Mouse (Mus musculus): Measurements from ENCODE around the gene A130010J15Rik.

A130010J15Rik gene

DNA sequence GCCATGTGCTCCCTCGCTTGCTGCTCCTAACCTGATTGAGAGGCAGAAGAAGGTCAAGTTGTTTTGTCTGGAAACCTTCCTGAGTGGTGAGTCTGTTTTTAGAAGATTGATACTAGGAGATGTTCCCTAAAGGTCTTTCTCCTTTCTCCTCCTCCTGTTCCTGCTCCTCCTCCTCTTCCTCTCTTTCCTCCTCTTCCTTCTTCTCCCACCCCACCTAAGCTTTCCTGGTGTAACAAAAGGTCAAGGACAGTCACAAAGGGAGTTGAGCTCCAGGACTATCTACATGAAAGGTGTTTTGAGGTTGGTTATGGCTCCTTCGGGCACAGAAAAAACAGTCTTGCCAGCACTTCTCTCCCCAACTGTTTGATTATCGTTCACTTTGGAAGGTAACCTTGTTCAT, at the start of gene A130010J15Rik:
Gene A130010J15Rik (plus strand): TSS at position 301 of the 400 bp plus-strand sequence.
- DNase-seq (ENCODE audit: low spot score) = no peak

DNA sequence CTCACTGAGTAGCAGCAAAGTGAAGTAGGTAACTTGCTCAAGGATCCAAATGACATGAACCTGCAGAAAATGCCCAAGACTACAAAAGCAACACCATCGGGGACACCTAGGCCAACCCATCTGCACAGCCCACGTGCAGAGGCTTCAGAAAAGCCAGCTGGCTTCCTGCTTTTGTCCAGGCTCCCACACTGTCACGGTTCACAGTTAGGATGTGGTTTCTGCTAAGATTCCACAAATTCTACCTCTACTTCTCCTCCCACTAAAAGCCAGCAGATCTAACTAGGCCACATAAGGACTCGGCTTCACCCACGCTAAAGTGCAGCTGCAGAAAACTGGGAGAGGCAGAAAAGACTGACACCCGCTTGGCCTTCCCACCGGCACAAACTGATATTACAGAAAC, 45.1 kb upstream of the A130010J15Rik start:
- DNase-seq (ENCODE audit: low spot score) = no peak

DNA sequence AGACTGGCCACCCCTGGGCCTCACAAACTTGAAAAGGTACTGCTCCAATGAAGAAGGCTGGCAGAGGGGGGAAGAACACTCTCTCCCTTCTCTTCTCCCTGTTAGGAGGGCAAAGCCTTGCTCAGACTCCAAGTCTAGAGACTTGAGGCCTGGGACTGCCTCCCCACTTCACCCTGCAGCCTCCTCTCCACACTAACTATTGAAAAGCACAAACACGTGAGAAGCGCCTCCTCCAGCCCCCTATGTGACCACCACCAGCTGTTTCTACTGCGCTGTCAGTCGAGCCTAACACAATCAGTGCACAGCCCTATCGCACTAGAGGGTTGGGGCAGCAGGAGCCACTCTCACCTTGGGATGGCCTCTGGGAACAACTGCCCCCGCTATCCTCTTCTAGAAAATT, 44.6 kb upstream of the A130010J15Rik start:
- DNase-seq (ENCODE audit: low spot score) = no peak

DNA sequence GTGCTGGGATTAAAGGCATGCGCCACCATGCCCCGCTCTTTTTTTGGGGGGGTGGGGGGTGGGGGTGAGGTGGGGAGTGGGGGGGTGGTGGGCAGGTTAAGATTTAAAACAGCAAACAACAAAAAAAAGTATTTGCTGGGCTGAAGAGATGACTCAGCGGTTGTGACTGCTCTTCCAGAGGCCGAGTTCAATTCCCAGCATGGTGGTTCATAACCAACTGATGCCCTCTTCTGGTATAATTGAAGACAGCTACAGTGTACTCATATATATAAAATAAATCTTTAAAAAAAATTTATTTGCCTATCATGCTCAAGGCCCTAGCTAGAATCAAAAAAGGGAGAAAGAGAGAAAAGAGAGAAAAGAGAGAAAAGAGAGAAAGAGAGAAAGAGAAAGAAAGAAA, 42.0 kb upstream of the A130010J15Rik start:
- DNase-seq (ENCODE audit: low spot score) = peak; percentile 44

DNA sequence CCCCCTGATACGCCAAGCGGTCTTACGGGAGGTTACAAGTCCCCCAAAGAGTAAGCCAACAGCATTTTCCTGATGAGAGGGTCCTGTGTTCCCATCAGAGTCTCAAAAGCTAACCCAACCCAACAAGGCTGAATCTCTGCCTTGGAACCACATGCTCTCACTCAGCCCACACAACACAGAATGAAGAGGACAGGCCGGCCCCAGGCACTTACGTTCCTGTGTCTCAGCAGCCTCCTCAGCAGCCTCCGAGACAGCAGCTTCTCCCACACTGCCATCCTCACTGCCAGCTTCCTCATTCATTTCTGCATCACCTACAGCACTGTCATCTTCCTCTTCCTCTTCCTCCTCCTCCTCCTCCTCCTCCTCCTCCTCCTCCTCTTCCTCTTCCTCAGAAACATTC, 39.8 kb upstream of the A130010J15Rik start:
- no peak for DNase-seq (ENCODE audit: low spot score)

DNA sequence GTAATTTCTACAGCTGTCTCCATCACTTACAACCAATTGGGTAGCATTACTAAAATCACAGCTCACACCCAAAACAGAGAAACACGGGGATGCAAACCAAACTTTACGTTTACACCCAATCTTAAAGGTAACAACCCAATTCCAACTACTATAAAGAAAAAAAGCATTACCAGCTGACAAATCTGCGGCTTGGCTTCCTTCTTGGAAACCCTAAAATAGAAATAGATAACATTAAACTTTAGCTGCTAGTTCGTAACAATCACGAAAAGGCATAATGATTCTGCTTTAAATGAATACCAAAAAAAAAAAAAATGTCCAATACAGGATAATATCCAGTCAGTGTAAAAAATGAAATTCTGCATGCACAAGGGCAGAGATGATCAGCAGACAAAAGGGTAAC, 38.5 kb upstream of the A130010J15Rik start:
- DNase-seq (ENCODE audit: low spot score) = no peak

DNA sequence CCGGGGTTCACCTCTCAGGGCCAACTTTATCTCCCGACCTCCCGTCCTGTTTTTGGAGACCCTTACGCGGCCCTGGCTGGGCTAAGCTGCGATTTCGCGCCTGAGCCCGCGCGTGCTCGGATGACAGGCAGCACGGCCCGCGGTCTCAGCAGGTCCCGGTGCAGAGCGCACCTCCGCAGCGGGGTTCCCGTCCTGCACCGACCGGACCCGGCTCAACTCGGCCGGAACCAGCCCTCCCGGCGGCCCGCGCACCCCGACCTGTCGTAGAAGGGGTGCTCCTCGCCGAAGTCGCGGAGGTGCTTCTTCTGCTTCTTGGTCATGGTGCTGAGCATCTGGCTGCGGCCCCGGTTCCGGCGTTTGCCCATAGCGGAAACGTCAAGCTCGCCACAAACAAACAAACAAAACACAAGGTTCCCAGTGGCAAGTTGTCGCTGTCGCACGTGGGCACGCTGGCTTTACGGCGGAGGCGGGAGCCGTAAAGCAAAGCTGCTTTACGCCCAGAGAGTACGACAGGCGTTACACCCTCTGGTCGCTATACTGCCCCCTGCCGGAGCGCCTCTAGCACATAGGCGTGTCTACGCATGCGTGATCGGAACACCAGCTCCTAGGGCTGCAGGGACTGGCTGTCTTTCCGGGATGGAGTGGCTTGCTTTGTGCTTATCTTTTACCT, 37.9 kb upstream of the A130010J15Rik start, which contains the start of gene Diexf:
Gene Diexf (minus strand): TSS at position 487 of the 670 bp plus-strand sequence.
- peak; percentile 100 for DNase-seq (ENCODE audit: low spot score)

DNA sequence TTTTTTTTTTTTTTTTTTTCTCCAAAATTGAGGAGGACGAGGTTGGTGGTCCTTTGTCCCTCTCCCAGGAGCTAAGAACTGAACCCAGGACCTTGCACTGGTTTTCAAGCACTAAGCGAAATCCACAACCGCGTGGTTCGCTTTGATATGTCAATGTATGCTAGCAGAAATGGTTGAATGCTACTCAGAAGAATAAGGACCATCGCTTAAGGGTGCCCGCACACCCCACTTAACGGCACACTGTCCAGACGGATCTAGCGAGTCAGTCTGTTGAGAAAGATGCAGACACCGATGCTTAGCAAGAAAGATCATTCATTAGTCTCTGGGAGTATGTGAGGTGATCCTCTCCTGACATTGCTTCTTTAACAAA, 37.4 kb upstream of the A130010J15Rik start:
- no peak for DNase-seq (ENCODE audit: low spot score)

DNA sequence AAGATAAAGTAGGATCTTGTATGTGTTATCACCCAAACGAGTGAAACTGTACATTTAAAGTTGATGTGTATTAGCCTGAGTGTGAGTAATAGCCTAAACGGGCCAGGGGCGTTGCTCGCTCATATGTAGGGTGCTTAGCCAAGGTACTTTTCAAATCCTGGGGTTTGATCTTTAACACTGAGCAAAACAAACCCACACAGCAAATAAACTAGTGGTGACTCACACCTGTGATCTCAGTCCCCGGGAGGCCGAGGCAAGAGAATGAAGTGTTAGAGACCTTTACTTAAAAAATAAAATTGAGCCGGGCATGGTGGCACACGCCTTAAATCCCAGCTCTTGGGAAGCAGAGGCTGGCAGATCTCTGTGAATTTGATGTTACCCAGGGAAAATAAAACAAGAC, 37.0 kb upstream of the A130010J15Rik start:
- no peak for DNase-seq (ENCODE audit: low spot score)

DNA sequence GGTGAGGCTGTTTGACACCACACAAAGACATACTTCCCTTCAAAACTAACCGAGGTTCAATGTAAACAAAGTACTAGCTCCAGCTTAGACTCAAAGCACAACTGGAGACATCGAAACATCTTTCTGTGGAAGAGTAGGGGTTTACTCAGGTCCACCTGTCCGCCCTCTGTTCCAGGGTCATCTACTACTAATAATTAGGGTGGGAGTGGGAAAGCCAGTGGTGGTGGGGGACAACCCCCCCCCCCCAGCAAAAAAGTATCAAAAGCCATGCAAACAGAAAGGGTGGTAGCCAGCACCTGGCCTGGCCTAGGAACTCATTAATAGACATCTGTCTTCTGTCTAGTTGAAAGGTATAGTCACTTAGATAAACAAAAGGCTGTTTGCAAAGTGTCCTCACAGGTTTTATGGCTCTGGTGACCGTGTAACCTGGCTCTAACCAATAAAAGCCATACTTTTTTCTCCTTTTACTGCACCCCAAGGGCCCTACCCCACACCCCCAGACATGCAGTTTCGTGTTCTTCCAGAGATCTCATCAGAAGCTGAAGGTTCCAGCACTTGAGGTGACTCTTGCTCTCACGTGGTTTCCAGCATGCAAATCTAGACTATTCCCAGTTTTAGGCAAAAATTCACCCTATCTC, 36.4 kb upstream of the A130010J15Rik start:
- DNase-seq (ENCODE audit: low spot score) = no peak

DNA sequence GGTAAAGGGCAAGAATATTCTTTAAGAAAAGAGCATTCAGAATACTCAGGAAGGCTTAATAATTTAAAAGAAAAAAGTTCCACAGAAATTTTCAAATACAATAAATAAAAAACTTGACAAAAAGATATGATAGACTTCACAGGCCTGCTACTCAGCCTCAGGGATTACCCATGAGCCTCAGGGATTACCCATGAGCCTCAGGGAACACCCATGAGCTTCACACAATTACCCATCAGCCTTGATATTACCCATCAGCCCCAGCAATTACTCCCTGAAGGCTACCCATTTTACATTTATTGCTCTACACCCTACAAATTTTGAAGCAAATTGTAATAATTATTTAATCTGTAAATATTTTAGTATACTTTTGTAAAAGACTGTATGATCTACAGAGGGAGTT, 35.5 kb upstream of the A130010J15Rik start:
- no peak for DNase-seq (ENCODE audit: low spot score)

DNA sequence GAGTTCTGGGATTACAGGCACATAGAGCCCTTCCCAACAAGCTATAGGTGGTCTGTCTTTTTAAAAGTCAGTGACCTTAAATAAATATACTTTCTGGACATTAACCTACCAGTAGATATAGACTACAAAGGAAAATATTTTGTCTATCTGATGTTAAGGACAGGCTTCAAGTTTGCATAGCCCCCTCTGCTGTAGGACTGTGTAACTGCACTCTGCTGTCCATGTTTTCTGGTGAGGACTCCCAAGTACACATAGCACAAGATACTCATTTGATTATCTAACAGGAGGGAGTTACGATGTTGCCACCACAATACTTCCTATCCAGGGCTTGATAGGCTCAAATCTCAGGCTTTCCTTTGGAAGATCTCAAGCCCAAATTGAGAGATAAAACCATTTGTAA, 34.1 kb upstream of the A130010J15Rik start:
- peak; percentile 31 for DNase-seq (ENCODE audit: low spot score)

DNA sequence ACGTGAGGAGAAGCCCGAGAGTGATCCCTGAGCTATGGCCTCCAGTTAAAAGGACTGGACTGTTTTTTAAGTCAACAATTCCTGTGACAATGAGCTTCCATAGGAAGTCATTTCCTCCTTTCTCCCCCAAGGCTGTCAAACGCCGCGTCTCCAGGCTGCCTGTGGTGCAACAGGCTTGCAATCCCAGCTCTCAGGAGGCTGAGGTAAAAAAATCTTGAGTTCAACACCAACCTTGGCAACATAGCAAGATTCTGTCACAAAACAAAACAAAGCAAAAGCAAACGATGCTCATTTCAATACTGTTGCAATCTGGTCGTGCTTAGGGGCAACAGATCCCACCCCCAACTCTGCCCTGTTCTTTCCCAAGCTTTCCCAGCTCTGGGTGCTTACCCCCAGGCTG, 29.8 kb upstream of the A130010J15Rik start:
- DNase-seq (ENCODE audit: low spot score) = no peak

DNA sequence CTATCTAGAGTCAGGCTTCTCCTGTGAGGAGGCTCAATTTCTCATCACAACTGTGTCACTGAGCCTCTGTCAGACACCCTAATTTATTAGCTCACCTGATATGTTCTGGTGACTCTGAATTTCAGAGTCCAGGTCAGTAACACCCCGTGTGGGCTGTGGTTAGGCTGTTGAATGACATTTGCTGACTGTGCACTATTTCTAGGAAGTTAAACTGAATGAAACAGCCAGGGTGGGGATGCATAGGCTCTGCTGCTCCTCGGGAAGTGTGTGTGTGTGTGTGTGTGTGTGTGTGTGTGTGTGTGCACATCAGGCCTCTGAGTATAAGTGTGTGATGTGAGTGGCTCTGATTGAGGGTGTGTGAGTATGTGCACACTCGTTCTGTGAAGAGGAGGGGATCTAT, 29.2 kb upstream of the A130010J15Rik start:
- no peak for DNase-seq (ENCODE audit: low spot score)

DNA sequence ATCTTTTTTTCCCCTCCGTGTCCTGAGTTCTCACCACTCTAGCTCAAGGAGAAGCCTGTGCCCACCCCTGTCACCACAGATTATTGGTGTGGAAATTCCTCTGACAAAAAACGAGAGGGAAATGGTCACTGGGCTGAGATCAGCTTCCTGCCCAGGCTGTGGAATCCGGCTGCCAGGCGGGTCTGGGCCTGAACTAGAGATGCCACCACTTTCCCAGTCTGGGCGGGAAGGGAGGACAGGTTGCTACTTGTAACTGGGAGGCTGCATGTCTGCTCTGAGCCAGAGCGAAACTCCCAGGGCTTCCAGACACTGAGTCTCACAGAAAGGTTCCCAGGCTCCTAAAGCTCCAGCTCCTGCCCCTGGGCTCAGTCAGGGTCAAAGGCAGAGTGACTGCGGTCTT, 26.7 kb upstream of the A130010J15Rik start:
- DNase-seq (ENCODE audit: low spot score) = no peak

DNA sequence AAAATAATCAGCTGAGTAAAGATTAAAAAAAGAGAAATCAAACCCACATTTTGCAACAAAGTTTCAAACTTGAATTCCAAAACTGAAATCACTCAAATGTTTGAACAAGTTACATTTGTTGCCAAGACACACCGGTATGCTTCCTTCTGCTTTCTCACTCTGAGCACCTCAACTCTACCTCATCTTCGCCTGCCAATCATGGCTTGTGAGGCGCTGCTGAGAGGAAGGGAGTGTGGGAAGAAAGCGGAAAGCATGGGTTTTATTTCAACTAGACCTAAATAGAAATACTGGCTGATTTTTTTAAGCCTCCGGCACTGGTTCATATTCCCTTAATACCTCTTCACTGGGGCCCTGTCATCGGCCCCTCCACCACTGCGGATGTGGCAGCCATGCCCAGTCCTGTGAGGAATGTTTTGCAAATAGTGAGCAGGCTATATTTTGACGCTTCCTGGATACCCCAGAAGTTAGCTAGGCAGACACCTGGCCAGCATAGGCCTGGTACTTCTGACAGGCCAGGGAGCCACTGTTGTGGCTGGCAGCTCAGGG, 25.3 kb upstream of the A130010J15Rik start:
- DNase-seq (ENCODE audit: low spot score) = no peak

DNA sequence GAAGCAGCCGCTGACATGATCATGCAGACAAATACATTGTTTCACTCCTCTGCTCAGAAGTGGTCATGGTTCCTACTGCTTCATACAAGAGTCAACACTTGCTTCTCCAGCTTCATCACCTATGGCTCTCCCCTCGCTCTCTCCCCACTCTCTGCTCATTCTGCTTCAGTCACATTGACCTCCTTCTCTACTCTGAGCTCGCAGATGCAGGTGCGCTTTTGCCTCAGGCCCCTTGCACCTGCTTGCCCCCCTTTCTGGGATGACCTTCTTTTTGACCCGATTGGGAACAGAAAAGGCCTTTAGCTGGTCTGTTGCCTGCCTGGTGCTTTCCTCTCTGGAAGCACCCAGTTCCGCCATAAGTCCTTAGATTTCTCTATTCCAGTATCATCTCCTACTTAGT, 23.3 kb upstream of the A130010J15Rik start:
- DNase-seq (ENCODE audit: low spot score) = no peak

DNA sequence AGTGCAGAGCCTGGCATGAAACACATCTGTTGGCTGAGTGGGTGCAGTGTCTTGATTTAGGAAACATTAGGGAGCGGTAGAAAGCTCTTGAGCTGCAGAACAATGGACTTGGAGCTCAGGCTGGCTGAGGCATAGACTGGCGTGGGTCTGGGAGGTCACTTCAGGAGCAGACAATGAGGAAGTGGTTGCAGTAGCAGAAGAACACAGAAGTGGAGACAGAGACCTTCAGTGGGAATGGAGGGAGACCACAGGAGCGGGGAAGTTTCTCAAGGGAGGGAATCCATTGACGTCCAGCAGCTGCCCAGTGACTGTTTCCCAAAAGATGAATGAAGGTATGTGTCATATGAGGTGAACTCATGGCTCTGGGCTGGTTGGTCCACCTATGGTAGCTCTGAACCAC, 22.7 kb upstream of the A130010J15Rik start:
- DNase-seq (ENCODE audit: low spot score) = no peak

DNA sequence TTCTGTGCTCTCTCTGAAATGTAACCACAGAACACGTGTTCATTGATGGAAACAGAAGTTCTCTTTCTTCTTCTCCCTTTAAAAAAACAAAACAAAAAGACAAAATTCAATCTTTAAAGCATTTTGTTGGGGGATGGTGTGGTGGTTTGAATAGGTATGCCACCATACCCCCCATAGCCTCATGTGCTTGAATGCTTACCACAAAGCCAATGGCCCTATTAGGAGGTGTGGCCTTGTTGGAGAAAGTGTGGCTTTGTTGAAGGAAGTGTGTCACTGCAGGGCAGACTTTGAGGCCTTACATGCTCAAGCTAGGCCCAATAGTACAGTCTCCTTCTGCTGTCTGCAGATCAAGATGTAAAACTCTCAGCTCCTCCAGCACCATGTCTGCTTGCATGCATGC, 21.4 kb upstream of the A130010J15Rik start:
- DNase-seq (ENCODE audit: low spot score) = no peak

DNA sequence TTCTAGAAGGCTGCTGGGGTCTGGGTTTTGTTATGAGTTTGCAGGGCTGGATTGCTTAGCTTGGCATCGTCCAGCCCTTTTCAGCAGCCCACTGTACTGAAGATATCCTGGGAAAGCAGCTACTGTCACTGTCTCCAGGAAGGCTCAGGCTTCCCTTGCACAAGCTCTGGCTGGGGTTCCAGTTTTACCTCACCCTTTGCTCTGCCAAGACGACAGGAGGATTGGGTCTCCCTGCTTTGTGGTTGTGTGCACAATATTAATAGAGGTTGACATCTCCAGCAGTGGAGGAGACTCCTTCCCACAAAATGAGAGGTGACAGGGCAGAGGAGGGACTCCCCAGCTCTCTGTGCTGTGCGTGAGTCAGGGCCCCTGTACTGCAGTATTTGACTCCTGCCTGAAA, 18.6 kb upstream of the A130010J15Rik start:
- no peak for DNase-seq (ENCODE audit: low spot score)

DNA sequence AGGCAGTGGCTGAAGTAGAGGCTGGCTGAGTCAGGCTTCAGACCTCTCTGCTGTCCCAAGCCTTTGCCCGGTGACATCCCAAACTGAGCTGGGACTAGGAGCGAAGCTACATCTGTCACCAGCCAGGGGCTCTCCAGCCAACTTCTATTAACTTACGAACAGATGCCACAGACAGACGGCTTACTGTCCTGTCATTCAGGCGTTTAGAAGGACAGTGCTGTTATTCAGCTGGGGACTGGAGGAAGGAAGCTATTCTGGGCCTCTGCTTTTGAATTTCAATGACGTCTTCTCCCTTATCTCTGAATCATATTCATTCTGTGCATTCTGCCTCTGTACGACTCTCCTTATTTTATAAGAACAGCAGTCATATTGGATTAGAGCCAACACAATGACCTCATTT, 16.7 kb upstream of the A130010J15Rik start:
- no peak for DNase-seq (ENCODE audit: low spot score)

DNA sequence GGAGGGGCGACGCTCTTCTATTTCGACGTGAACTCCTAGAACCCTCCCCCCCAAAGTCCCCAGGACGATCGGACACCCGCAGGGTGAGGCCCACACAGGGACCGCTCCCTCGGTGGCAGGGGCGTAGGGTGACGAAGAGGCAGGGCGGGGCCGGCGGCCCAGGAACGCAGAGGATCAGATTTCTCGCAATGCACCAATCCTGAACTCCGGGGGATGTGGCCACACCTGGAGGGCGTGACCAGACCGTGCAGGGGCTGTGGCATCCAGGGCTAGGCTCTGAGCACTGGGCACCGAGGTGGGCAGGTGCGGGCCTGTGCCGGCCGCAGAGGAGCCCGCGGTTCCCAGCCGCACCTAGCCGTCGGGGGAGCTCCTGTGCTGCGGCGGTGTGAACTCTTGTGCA, 15.0 kb upstream of the A130010J15Rik start, which contains the start of gene Irf6:
Gene Irf6 (plus strand): TSS at position 240 of the 400 bp plus-strand sequence.
- DNase-seq (ENCODE audit: low spot score) = peak; percentile 44

DNA sequence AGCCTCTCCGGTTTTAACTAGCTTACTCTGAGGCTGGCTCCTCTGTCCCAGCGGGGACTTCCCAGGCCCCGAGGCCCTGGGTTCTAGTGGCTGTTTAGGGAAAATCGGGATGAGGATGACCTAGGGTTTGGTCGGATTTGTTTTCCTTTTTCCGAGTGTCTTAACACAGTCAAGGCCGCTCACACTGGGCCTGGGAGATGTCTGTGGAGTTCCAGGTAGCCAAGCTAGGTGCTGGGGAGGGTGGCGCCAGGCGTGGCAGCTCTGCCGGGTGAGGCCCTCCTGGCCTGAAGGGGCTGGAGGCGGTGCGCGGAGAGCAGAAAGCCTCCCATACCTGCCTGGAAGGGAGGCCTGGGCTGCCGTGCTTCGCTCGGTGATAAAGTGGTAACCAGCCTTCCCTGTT, 14.3 kb upstream of the A130010J15Rik start:
- DNase-seq (ENCODE audit: low spot score) = no peak
